12 mouse cellular contexts compared by ENCODE assay signal in the genomic region with DNA sequence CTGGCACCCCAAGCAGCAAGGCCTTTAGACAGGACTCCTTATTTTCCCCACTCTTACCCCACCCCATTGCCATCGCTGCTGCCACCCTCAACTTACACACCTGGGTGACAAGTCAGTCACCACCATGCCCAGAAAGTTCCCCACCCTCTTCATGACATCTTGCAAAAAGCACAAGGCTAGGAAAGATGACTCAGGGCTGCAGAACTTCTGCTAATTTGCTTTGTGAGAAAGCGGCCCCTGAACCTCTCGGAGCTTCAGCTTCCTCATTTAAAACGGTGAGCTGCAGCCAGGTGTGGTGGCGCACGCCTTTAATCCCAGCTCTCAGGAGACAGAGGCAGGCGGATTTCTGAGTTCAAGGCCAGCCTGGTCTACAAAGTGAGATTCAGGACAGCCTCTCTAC.
A peak's percentile ranks its signal among the peaks of the same experiment; 100 is the strongest.
DNase-seq lines count a peak whose midpoint lies in the region; ATAC-seq and TF ChIP-seq lines count a peak whose summit lies in the region.
"Had no signal": no experiment of that assay in that cellular context is flagged by ENCODE, and none has a peak within 500 bp of the region (broad histone marks: within the 10 kb centered on the region; RNA-seq: fewer than 3 reads in every experiment).

No protein-coding gene starts in this region.

- no peaks in the 10 kb centered on the region; the same call in none of the 2 replicates for H3K4me1 ChIP-seq in liver, embryonic 16.5 days (ENCODE audit: control insufficient read depth, low read depth, low read length)
- peaks cover 47% of the 10 kb centered on the region for H3K4me1 ChIP-seq in liver, embryonic 12.5 days
- H3K4me1 ChIP-seq in E14TG2a.4 (replicated peaks; ENCODE audit: low read depth, low read length), result peaks cover 48% of the 10 kb centered on the region
- H3K4me1 ChIP-seq in brown adipose tissue, adult 24 weeks (ENCODE audit: control insufficient read depth, insufficient read depth, insufficient read length, low read length), result peaks cover 30% of the 10 kb centered on the region
- peaks cover 57% of the 10 kb centered on the region for H3K4me1 ChIP-seq in limb, embryonic 15.5 days
- H3K4me1 ChIP-seq in hindbrain, embryonic 14.5 days (replicated peaks; ENCODE audit: control insufficient read depth, insufficient read depth, low read length), result peaks cover 14% of the 10 kb centered on the region; the same call in 1 of the 2 replicates

- peak overlapping the region; percentile 15 for H3K27ac ChIP-seq in liver, embryonic 16.5 days (ENCODE audit: low read length)
- H3K27ac ChIP-seq in liver, embryonic 12.5 days, result no peak overlapping the region
- peak overlapping the region; percentile 57 for H3K27ac ChIP-seq in brown adipose tissue, adult 24 weeks (replicated peaks; ENCODE audit: low read depth, low read length)
- H3K27ac ChIP-seq in limb, embryonic 15.5 days, result peak overlapping the region; percentile 69
- H3K27ac ChIP-seq in hindbrain, embryonic 14.5 days, result no peak overlapping the region; the same call in 1 of the 2 replicates

- H3K4me3 ChIP-seq in liver, embryonic 16.5 days (ENCODE audit: low read depth, low read length), result no peak overlapping the region
- no peak overlapping the region for H3K4me3 ChIP-seq in liver, embryonic 12.5 days
- peak overlapping the region; percentile 39; the same call in 1 of the 2 replicates for H3K4me3 ChIP-seq in E14TG2a.4 (replicated peaks; ENCODE audit: low read length)
- H3K4me3 ChIP-seq in brown adipose tissue, adult 24 weeks (ENCODE audit: insufficient read depth, low read depth, low read length), result no peak overlapping the region
- no peak overlapping the region for H3K4me3 ChIP-seq in limb, embryonic 15.5 days
- no peak overlapping the region for H3K4me3 ChIP-seq in hindbrain, embryonic 14.5 days (replicated peaks; ENCODE audit: low read length)
- H3K4me3 ChIP-seq: kidney, embryonic 15.5 days; megakaryocyte, embryonic 14.5 days had no signal

- no peak for TF ChIP-seq CTCF in E14TG2a.4 (conservative IDR thresholded peaks at IDR 0.05; ENCODE audit: low read length)

- H3K36me3 ChIP-seq in liver, embryonic 16.5 days (ENCODE audit: control insufficient read depth, insufficient read depth), result no peaks in the 10 kb centered on the region
- peaks cover 29% of the 10 kb centered on the region for H3K36me3 ChIP-seq in liver, embryonic 12.5 days
- no peaks in the 10 kb centered on the region for H3K36me3 ChIP-seq in E14TG2a.4 (ENCODE audit: insufficient read depth, low read length)
- peaks cover 36% of the 10 kb centered on the region; the same call in 1 of the 2 replicates for H3K36me3 ChIP-seq in limb, embryonic 15.5 days
- H3K36me3 ChIP-seq in hindbrain, embryonic 14.5 days (replicated peaks; ENCODE audit: control insufficient read depth, insufficient read depth), result peaks cover 23% of the 10 kb centered on the region

- no peak for DNase-seq in frontal cortex, postnatal 10 days (ENCODE audit: low spot score in 2 of 2)
- no peak for DNase-seq in embryo, embryonic 10.5 days (ENCODE audit: low spot score)
- DNase-seq in hindbrain, embryonic 14.5 days (ENCODE audit: low spot score), result no peak
- DNase-seq: adrenal gland, postnatal 25 days; heart, postnatal 36 days had no signal

- WGBS in liver, embryonic 16.5 days (ENCODE audit: insufficient replicate concordance), result 51% methylated on average over 7 of the region's 7 CpGs
- WGBS in liver, embryonic 12.5 days (ENCODE audit: insufficient replicate concordance), result 58% methylated on average over 7 of the region's 7 CpGs
- 64% methylated on average over 7 of the region's 7 CpGs for WGBS in limb, embryonic 15.5 days
- WGBS in hindbrain, embryonic 14.5 days, result 87% methylated on average over 7 of the region's 7 CpGs

- H3K9ac ChIP-seq in liver, embryonic 16.5 days (ENCODE audit: low read depth, low read length), result no peak overlapping the region
- H3K9ac ChIP-seq in liver, embryonic 12.5 days, result no peak overlapping the region
- no peak overlapping the region for H3K9ac ChIP-seq in limb, embryonic 15.5 days
- no peak overlapping the region for H3K9ac ChIP-seq in hindbrain, embryonic 14.5 days
- H3K9ac ChIP-seq: kidney, embryonic 15.5 days had no signal

- no peak for ATAC-seq in liver, embryonic 16.5 days (ENCODE audit: low read depth)
- no peak for ATAC-seq in liver, embryonic 12.5 days
- no peak for ATAC-seq in limb, embryonic 15.5 days (ENCODE audit: insufficient number of reproducible peaks, low FRiP score, low TSS enrichment, low read depth)
- no peak for ATAC-seq in hindbrain, embryonic 14.5 days (ENCODE audit: low FRiP score)

- no peaks in the 10 kb centered on the region for H3K9me3 ChIP-seq in liver, embryonic 16.5 days (replicated peaks; ENCODE audit: control insufficient read depth, low read length)
- no peaks in the 10 kb centered on the region for H3K9me3 ChIP-seq in liver, embryonic 12.5 days (replicated peaks)
- no peaks in the 10 kb centered on the region for H3K9me3 ChIP-seq in E14TG2a.4 (ENCODE audit: low read length)
- no peaks in the 10 kb centered on the region for H3K9me3 ChIP-seq in limb, embryonic 15.5 days
- no peaks in the 10 kb centered on the region for H3K9me3 ChIP-seq in hindbrain, embryonic 14.5 days (ENCODE audit: control insufficient read depth, low read length)
- H3K9me3 ChIP-seq: kidney, embryonic 15.5 days; megakaryocyte, embryonic 14.5 days had no signal

- no peaks in the 10 kb centered on the region for H3K27me3 ChIP-seq in liver, embryonic 16.5 days (ENCODE audit: control insufficient read depth, insufficient read depth, low read depth, low read length)
- H3K27me3 ChIP-seq in liver, embryonic 12.5 days (replicated peaks), result peaks cover 9% of the 10 kb centered on the region
- H3K27me3 ChIP-seq in E14TG2a.4 (ENCODE audit: insufficient read depth, low read length), result peaks cover 90% of the 10 kb centered on the region
- no peaks in the 10 kb centered on the region for H3K27me3 ChIP-seq in limb, embryonic 15.5 days
- H3K27me3 ChIP-seq in hindbrain, embryonic 14.5 days (ENCODE audit: control insufficient read depth, insufficient read depth, low read length), result no peaks in the 10 kb centered on the region
- H3K27me3 ChIP-seq: kidney, embryonic 15.5 days; megakaryocyte, embryonic 14.5 days had no signal

- no peak overlapping the region for H3K4me2 ChIP-seq in liver, embryonic 16.5 days (ENCODE audit: low read depth, low read length)
- H3K4me2 ChIP-seq in liver, embryonic 12.5 days, result no peak overlapping the region
- no peak overlapping the region for H3K4me2 ChIP-seq in limb, embryonic 15.5 days
- H3K4me2 ChIP-seq in hindbrain, embryonic 14.5 days (replicated peaks), result no peak overlapping the region
- H3K4me2 ChIP-seq: kidney, embryonic 15.5 days had no signal

Comparison
In these comparisons a context has a peak if more than half of its experiments do, and no peak if none do; other contexts are left out.
1. H3K27ac ChIP-seq: peak in liver, embryonic 16.5 days (single experiment), brown adipose tissue, adult 24 weeks (single experiment) and limb, embryonic 15.5 days (single experiment); none in liver, embryonic 12.5 days (single experiment) and hindbrain, embryonic 14.5 days (single experiment).